Mouse (Mus musculus) inflammation-experienced regulatory T-cells, adult 6 months (primary cell): ENCODE measurements at regions not wholly inside any gene's neighbourhood (a gene's known extent, or its start where the extent isn't known, plus 50 kb on each side); places are given as distances from the start of the nearest gene placed in this dataset.
A peak's percentile ranks its signal among the peaks of the same experiment; 100 is the strongest.

Source experiments
- ATAC-seq: one replicate; pipeline ENCODE4 v1.8.0; 2017

DNA sequence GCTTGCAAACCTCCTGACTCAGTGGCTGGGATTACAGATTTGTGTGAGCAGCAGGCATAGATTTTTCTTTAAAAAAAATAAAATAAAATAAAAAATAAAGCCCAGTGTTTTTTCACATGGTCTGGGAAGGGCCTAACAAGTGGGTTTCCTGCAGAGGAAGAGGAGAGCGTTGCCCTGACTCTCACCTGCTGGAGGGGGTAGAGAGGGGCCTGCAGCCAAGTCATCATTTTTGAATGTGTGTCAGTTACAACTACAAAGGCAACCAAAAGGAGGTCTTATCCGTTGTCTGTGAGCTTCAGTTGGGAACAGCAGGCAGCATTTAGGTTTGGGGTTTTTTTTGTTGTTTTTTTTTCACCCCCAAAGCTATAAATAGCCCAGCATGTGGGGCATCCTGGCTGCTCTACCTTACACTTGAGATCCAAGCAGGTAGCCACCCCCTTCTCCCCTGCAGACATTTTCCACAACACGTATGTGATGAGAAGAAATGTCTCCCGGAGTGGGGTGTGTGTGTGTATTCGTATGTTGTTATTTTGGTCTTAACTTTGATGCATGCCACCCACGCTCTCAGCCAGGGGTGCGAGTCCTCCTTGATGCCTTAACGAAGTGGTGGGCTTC is 285.7 kb upstream of the 4930412O13Rik start:
- peak; percentile 15 for ATAC-seq

DNA sequence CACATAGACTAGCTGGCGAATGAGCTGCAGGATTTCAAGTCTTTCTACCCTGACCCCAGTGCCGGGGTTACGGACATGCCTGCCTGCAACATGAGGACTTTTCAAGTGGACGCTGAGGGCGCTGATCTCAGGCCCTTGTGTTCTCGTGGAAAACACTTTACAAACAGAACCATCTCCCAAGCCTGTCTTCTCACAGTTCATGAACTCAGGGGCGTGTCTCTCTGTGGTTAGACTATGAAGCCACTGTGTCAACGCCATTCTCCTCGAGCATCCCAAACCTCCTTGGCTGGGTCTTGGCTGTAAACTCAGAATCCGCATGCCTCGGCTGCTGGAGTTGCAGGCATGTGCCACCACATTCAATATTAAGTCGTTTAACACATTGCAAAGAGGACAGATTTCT is 284.9 kb upstream of the 4930412O13Rik start:
- ATAC-seq = no peak

DNA sequence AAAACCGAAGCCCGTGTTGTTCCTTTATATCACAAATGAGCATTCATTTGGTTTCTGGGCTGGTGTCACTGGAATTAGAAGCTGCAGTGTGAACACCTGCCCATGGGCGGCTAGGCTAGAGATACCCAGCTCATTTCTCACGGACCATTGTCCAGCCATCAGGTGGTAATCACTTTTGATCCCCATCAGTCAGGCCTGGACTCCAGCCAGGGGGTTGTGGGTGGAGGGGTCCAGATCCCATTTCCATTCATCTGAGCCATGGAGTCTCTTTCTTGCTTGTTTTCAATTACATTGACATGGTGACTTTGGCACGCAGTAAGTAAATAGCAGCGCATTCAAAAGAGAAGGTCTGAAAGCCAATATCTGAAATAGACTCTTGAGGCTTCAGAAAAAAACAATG is 276.1 kb upstream of the 4930412O13Rik start:
- ATAC-seq = no peak

DNA sequence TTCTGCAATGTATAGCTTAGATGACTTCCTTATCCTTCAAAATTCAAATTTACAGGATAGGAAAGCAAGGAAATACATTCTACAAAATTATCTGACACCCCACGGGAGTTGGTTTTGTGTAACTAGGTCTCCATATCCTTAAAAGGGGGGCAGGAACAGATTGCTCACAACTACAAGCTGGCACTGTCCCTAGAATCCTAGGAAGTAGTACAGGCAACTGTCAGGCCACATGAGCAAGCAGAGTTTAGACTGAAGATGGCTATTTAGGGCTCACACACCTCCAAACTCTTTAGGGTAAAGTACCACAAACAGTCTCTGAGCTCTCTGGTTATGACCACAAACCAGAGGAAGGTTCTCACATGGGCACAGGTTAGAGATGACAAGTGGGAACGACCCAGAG is 273.5 kb upstream of the 4930412O13Rik start:
- no peak for ATAC-seq

DNA sequence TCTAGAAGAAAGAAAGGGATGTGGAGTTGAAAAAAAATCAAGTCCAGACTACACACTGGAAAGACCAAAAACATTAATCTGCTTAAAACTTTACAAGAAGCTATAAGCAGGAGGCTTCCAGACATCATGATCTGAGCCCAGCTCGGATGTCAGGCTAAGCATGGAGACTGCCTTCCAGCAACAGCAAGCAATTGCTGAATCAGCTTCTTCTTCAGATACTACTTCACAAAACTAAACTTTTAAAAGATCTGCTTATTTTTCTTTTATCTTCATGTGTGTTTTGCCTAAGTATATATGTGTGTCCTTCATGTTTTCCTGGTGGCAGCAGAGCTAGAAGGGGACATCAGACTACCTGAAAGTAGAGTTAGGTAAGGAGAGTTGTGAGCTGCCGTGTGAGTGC is 266.6 kb upstream of the 4930412O13Rik start:
- no peak for ATAC-seq

DNA sequence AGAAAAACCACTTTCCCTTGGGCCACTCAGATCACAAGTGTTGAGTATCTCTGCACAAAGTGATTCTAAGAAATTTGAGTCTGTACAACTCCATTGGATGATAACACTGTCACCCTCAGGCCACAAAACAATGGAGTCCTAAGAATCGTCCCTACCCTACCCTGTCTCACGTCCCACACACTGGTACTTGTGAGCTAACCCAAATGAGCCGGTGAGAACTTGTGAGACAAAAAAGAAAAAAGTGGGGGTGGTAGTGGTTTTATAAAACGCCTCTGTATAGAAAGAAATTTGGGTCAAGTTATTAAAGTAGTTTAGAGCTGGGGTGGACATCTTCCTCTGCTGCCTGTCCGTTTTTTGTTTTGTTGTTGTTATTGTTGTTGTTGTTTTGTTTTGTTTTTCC is 264.8 kb upstream of the 4930412O13Rik start:
- peak; percentile 60 for ATAC-seq

DNA sequence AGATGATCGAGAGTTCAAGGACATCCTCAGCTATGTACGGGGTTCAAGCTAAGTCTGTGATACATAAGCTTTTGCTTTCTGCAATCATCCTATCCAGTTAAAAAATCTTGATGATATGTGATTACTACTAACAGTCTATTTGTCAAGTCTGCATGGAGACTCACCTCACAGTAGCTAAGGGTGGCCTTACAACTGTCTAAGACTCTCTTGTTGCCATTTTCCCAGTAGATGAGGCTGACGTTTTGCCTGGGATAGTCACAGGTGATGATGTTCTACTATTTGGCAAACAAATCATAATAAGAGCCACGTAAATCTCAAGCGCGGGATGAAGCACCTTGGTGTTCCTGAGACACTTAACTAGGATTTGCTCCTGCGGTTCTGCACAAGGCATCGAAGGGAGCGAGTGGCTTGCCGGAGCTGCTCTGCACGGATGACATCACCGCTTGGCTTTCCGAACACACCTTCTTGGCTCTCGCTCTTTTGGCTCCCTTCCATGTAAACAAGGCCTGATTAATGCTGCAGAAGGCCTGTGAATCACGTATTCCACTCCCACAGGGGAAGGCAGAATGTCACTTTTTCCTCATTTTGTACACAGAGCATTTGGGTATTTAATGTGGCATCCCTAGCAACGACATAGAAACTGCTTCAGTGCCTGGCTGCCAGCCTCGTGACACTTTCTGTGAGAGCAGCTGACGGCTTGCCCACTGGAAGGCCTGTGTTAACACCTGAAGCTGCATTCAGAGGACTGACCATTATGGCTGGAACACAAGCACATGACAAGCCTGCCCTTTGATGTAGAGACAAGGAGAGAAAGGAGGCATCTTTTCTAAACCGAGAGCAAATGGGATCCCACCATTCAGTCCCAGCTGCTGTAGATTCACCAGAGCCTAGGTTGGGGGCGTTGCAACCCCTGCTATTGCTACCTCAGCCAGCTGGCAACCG is 260.5 kb upstream of the 4930412O13Rik start:
- no peak for ATAC-seq

DNA sequence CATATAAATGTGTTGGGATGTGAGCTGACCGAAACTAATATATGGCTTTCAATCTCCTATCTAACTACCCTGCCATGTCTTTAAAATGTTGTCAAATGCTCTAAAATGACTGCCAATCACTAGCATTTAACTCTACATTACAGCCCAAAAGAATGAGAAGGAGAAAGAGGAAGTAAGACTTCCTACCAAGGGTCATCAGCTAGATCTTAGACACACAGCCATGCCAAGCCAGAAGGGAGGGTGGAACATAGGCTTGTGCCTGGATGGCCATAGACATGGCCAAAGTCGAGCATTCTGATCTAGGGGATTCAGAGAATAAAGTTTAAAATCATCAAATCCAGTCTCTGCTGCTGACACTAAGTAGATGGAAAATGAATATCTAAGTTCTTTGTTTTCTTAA is 257.4 kb upstream of the 4930412O13Rik start:
- ATAC-seq = no peak

DNA sequence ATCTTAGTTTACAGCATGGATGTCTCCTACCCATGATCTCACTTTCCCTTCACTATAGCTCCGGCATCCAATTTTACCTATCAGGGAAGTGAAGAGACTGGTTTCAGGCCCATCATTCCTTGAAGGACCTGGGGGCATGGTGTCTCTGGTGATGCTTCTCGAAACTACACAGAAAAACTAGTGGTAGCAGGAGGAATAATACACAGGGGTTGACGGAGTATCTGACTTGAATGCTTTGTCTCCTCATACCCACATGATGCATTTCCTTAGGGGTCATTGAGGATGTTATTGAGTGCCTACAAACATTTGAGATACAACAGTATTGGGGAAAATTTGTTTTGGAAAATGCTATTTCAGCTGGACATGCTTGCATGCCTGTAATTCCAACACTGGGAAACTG is 253.0 kb upstream of the 4930412O13Rik start:
- no peak for ATAC-seq

DNA sequence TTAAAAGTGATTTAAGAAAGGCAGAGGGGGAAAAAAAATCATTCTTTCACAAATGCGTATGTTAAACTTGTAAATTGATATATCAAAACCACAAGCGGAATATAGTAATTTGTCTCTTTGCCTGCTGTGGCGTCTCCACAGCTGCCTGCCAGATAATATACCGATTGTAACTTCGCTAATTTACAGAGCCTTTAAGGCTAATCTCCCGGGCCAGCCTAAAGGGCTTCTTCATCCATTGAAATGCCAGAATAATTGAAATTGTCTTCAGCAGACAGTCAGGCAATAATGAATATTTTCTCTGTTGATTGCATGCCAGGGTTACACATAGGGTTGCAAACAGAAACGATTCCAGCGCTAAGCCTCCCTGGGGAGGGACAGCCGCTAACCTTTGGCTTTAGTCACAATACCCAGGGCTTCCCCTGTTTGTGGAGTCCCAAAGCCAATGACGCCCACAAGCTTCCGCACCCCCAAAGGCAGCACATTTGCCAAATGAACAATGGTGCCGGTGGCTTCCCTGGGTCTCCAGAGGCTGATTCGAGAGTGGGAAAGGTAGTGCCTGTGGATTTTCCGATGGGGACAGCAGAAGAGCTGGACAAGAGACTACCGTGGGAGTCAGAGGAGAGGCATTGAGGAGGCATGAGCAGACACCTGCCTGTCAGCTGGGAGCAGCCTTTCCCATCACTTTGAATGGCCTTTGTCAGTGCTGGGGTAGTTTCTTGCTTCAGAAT is 248.2 kb upstream of the 4930412O13Rik start:
- peak; percentile 50 for ATAC-seq

DNA sequence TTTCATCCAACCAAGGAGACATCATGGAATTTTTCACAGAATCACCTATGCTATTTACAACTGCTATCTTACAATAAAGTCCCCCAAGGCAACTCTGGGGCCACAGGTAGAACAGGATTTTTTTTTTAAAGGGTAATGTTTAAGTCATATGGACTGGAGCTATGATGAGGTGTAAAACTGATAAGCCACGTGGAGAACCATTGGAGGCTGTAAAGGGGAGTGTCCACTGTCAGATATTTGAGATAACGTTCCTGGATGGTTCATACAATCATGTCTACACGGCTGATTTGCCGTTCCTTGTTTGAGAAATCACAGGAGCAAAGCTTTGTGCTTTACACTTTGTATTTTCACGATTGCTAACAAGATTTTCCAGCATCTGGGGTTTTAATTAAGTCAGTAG is 241.8 kb upstream of the 4930412O13Rik start:
- ATAC-seq = no peak

DNA sequence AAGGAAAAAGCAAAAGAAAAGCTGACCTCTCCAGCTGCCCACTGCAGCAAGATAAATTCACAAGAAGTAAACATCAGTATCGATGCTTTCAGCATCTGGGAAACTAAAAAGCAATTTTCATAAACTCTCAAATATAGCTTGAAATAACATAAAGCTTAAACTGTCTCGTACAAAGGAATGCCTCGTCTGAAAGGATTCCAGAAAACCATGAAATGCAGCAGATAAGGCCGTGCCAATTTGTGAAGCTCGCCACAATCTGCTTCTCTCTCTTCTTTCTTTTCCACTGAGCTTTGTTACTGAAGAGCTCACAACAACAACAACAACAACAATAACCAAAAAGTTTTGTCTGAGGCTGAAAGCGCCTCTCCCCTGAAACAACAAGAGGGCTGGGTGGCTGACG is 239.4 kb upstream of the 4930412O13Rik start:
- ATAC-seq = no peak

DNA sequence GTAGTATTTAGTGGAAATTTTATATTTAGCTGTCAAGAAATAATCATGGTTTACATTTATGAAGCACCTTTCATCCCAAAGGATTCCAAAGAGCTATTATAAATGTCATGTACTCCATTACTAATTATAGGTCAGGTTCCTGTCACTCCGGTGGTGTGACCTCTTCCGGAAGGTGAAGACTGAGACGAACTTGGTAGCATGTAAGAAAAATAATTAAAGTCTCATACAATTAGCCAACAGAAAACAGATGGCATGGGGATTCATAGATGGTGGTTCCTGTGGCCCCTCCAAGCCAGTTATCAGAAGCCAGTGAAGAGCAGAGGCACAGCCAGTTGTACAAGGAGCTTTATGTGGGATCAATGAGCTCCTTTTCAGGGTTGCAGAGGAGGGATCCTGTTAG is 238.6 kb upstream of the 4930412O13Rik start:
- no peak for ATAC-seq

DNA sequence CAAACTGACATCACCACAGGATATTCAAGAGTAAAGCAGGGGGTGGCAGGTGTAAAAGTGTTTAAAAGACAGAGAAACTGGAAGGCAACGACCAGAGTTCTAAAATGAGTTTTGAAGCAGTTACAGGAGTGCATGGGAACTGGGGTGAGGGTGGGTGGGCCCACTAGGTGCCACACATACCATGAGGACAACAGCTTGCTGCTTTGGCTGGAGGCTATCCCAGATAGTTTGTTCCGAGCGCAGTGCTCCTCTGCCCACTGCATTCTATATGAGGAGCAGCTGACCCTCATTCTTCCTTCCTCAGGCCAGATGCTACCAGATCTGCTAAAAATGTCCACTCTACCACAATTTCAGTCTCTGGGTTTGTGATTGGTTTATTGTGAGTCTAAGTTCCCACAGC is 234.6 kb upstream of the 4930412O13Rik start:
- no peak for ATAC-seq

DNA sequence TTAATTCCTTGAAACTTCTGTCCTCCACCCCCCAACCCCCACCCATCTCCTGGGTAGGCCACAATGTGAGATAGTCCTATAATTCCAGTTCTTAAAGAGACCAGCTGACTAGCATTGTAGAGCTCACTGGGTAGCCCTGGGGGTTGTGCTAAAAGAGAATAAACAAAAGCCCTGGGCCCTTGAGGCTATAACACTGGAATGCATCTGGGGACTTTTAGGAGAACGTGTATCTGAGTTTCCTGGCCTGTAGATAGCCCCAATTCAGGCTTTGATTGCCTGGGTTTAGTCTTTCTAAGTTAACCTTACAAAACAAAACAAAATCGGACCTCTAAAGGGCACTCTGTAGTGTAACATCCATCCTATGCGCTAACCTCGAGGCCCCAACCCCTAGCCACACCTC is 234.1 kb upstream of the 4930412O13Rik start:
- no peak for ATAC-seq

DNA sequence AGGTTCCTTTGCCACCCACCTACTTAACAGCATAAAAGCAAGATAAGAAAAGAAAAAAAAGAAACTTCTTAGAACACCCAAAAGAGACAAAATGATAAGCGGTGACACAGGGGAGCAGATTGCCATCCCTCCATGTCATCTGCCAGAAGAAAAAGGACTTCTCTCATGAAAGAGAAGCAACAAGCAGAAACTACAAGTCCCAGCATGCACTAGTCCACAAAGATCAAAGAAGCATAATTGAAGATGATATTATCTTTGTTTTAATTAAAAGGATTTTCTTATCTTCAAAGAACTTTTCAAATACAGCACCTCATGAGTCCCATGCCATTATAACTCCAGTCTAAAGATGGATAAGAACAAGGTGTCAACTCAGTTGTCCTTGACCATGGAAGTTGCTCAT is 231.0 kb upstream of the 4930412O13Rik start:
- ATAC-seq = peak; percentile 65

DNA sequence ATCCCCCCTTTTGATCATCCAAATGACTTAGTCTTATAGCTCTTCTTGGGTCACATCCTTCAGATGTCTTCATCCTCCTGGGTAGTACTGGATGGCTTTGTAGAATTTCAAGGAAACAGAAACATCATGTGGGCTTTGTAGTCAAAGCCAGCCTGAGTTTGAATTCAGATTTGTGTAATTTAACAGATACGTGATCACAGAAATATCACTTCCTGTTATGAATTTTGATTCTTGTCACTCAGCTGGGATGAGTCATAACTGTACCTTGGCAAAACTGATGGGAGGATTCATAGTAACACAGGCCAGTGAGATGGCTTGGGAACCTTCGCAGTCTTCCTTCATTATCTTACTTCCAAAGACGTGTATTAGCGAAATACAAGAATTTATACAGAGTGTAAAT is 222.2 kb upstream of the 4930412O13Rik start:
- peak; percentile 85 for ATAC-seq

DNA sequence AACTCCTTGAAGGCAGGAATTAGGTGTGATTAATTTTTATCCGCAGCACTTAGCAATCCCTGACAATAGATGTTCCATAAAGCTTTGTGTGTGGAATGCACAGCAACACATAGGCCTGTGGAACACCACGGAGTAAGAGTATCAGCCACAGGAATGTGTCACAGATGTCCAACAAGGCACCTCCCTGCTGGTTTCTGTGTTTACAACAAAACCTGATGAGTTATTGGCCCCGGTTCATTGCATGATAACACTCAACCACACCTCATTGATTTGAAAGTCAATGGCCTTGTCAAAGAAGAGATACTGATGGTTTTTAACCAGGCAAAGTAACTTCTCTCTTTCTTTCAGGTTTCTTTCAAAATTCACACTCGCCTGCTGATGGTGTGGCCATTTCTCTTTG is 211.4 kb upstream of the 4930412O13Rik start:
- ATAC-seq = no peak

DNA sequence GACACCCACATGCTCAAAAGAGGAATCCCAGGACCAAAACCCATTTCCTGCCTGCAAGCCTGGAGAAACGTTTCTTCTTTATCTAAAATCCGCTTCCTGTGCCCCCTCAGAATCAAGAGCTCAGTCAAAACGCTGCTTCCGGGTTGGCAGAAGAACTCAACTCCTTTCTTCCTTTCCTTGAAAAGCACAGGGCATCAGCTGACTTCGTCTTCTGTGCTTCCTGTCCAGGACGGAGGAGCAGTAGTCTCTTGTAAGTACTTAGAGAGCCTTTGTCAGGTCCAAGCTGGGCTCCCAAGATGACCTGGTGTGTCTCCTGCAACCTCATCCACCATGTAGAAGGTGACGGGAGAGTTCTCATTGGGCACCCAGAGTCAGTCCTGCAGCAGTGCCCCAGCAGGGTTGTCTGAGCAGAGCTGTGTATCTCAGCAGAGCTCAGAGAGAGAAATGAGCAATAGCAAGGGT is 199.3 kb upstream of the 4930412O13Rik start:
- ATAC-seq = peak; percentile 90

DNA sequence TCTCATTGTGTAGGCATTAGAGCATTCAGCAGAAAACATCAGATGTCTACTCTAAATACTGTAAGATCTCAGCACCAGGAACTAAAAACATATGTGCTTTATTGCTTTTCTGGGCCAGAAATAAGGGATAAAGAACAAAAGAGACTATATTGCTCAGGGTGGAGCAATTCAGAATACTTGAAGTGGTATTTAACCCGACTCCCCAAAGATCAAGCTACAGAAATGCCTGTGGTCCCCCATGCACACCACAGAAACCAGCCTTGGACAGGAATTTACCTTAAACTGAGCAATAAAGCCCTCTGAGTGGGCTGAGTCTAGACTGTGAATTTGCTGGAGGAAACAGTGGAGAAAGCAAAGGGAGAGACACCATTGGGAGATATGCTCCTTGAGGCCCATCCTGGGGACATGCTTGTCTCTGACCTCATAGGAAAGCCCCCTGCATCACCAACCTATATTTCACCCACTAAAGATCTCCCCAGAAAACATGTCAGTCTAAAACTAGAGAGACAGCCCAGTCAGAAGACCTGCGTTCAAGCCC is 197.3 kb upstream of the 4930412O13Rik start:
- ATAC-seq = no peak

DNA sequence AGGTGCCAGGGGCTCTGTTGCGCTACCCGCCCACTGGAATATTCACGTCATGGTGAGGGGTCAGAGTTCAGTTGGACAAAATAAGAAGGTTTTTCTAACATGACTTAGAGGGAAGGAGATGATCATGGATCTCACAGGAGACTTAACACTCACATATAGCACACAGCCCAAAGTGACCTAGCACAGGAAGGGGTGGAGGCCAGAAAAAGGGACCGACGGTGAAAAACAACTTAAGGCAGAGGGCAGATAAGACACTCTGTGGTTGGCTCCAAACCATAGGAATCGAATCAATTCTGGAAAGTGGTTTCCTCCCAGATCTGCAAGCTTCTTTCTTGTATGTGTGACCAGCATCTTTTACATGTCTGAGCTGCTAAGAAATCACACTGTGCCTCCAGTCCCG is 192.9 kb upstream of the 4930412O13Rik start:
- ATAC-seq = no peak

DNA sequence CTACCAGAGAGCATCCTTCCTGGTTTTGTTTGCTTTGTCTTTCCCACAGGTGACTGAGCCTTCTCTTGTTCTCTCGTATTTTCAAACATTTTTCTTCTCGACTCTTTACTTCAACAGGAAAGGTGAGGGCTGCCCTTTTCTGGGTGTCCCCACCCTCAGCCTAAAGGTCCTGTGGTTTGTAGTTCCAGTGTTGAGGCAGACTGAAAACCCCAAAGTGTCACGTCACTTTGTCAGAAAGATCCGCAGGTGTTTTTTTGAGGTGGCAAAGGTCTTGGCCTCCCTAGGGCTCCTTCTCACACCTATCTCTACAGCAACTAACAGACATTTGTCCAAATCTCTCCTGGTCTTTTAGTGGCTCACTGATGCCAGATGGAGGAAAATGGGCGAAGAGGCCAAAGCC is 191.5 kb upstream of the 4930412O13Rik start:
- peak; percentile 53 for ATAC-seq

DNA sequence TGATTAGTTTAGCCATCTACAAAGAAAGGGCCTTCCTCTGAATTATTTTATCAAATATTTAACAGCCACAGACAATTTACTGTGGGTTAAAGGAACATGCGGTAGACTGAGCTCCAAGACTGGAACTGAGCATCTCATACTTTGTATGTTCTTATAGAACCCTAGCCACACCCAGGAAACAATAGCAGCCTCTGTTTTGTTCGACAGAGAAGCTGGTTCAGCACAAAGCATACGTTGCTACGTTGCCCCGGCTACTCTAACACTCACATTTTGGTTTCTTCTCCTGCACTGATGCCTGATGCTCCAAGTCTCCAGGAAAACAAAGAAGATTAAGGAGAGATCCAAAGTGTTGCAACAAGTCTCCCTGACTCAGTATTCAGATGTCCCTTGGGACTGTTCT is 189.5 kb upstream of the 4930412O13Rik start:
- ATAC-seq = peak; percentile 67
